Mouse (Mus musculus): ENCODE results near the gene Vmn2r118. TPM values are rescaled to one million over a fixed set of nuclear protein-coding genes. Genes with fewer than 3 reads are reported as not detected.

Vmn2r118 gene
- polyA plus RNA-seq (2015; fragmentation: Nextera tagmentation; extraction: Ambion mirVana) = not detected in 2 replicates

DNA sequence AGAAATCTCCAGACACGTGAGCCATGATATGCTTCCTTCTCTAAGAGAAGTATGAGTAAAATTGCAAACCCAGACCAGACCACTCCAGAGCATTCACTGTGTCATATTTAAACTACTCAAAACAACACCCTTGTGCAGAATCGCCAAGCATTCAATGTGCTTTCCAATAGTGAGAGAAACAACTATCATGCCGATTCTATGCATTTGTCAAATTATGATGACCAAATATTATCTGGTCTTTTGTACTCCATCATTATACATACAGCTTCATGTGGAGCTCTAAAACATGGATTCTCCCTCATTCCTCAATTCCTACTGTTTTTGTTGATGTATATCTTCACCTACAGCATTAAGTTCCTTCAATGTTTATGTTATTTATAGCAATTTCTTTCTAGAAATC lies at the start of gene Vmn2r118:
TSS of gene Vmn2r118 (minus strand) at position 101 of the 400 bp plus-strand sequence.
- H3K9ac ChIP-seq = no peak within 1 kb of the TSS
- no peaks in the 10 kb centered on the region for H3K4me1 ChIP-seq
- H3K4me2 ChIP-seq (replicated peaks) = no peak within 1 kb of the TSS
- no peaks in the 10 kb centered on the region for H3K36me3 ChIP-seq
- no peaks in the 10 kb centered on the region for H3K27me3 ChIP-seq
- H3K27ac ChIP-seq (replicated peaks) = no peak within 1 kb of the TSS
- WGBS = 80% methylated on average over 3 of the region's 3 CpGs
- no peak within 1 kb of the TSS for H3K4me3 ChIP-seq (replicated peaks)
- H3K9me3 ChIP-seq (replicated peaks) = no peaks in the 10 kb centered on the region
- no peak for ATAC-seq (ENCODE audit: insufficient number of reproducible peaks, low FRiP score, low TSS enrichment, low read depth)

DNA sequence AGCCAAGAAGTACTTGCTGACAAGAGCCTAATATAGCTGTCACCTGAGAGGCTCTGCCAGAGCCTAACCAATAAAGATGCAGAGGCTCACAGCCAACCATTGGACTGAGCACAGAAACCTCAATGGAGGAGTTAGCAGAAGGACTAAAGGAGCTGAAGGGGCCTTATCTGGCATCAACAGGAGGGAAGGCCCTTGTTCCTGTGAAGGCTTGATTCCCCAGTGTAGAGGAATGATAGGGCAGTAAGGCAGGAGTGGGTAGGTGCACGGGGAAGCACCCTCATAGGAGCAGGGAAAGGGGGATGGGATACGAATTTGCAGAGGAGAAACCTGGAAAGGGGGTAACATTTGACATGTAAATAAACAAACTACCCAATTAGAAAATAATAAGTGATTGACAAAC lies 36.1 kb upstream of the Vmn2r118 start:
- H3K27me3 ChIP-seq = no peaks in the 10 kb centered on the region
- no peak overlapping the region for H3K27ac ChIP-seq (replicated peaks)
- ATAC-seq (ENCODE audit: insufficient number of reproducible peaks, low FRiP score, low TSS enrichment, low read depth) = no peak
- H3K36me3 ChIP-seq = peaks cover 21% of the 10 kb centered on the region
- no peak overlapping the region for H3K4me2 ChIP-seq (replicated peaks)
- WGBS = 83% methylated on average over 2 of the region's 2 CpGs
- no peak overlapping the region for H3K9ac ChIP-seq
- H3K4me1 ChIP-seq = no peaks in the 10 kb centered on the region
- no peak overlapping the region for H3K4me3 ChIP-seq (replicated peaks)
- no peaks in the 10 kb centered on the region for H3K9me3 ChIP-seq (replicated peaks)

DNA sequence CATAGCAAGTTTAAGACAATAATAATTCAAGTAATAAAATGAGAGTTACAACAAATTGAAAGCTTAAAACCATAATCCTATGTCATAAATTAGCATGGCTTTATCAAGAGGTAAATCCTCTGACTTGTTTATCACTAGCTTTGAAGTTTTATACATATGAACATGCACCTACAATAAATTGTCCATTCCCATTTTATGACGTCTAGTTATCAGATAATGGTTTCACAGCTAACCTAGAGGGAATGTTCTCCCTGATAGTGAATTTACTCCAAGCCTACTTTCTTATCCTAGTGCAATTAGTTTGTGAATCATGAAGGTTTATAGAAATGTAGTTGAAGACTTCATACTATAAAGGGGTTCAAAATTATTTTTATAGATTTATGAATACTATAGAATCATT lies 34.2 kb downstream of the Vmn2r118 start:
- H3K4me2 ChIP-seq (replicated peaks) = no peak overlapping the region

DNA sequence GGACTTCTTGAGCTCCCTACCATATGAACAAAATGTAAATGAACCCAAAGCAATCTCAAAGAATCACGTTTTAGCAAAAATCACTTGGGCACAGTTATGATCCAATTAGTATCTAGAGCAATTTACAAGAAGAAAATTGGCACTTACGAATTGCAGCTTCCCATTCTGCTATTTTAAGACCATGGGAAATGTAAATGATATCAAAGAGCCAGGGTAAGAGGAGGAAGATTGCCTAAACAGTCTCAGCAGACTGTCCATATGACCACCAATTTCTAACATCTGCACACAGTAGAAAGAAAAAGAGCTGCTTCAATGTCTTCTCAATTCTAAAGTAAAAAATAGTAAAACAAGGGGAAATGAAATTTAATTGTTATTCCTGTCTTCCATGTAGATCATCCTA lies 63.2 kb downstream of the Vmn2r118 start:
- Histone ChIP-seq H3K9ac (no peak overlapping the region), H3K27me3 (no peaks in the 10 kb centered on the region), H3K4me2 (replicated peaks) (no peak overlapping the region), H3K36me3 (no peaks in the 10 kb centered on the region), H3K4me3 (replicated peaks) (no peak overlapping the region), H3K27ac (replicated peaks) (no peak overlapping the region), H3K9me3 (replicated peaks) (no peaks in the 10 kb centered on the region), H3K4me1 (no peaks in the 10 kb centered on the region)
- 55% methylated on average over 2 of the region's 2 CpGs for WGBS
- no peak for ATAC-seq (ENCODE audit: insufficient number of reproducible peaks, low FRiP score, low TSS enrichment, low read depth)

More for the DNA sequence above, 34.2 kb downstream of the Vmn2r118 start:
- Histone ChIP-seq H3K4me3 (replicated peaks) (no peak overlapping the region), H3K36me3 (no peaks in the 10 kb centered on the region), H3K27ac (replicated peaks) (no peak overlapping the region), H3K27me3 (no peaks in the 10 kb centered on the region), H3K4me1 (no peaks in the 10 kb centered on the region), H3K9me3 (replicated peaks) (no peaks in the 10 kb centered on the region), H3K9ac (no peak overlapping the region)
- WGBS = 83% methylated on average over 1 of the region's 1 CpGs
- no peak for ATAC-seq (ENCODE audit: insufficient number of reproducible peaks, low FRiP score, low TSS enrichment, low read depth)

DNA sequence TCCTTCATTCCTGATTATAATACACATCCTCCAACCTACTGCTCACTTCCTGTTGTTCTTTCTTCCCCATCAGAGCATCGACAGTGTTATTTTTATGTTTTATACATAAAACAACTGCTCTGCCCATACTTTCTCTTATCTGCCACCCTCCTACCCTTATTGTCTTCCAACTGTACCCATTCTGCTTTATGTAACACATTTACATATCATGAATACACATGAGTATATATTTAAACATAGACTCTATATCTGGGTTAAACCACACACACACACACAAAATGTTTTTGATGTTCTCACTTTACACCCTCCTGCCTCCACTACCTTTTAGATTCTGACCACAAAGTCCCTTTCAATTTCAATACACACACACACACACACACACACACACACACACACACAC lies 76.5 kb downstream of the Vmn2r118 start:
- no peak for ATAC-seq (ENCODE audit: insufficient number of reproducible peaks, low FRiP score, low TSS enrichment, low read depth)
- H3K9ac ChIP-seq = no peak overlapping the region
- H3K27me3 ChIP-seq = no peaks in the 10 kb centered on the region
- WGBS = 86% methylated on average over 1 of the region's 1 CpGs
- no peaks in the 10 kb centered on the region for H3K4me1 ChIP-seq
- H3K27ac ChIP-seq (replicated peaks) = no peak overlapping the region
- H3K4me2 ChIP-seq (replicated peaks) = no peak overlapping the region
- H3K36me3 ChIP-seq = no peaks in the 10 kb centered on the region
- H3K4me3 ChIP-seq (replicated peaks) = no peak overlapping the region
- H3K9me3 ChIP-seq (replicated peaks) = no peaks in the 10 kb centered on the region

Other genes starting within 250 kb of the Vmn2r118 start
- gene St6gal2, start 179.8 kb downstream of the Vmn2r118 start, polyA plus RNA-seq (2015; fragmentation: Nextera tagmentation; extraction: Ambion mirVana) = 5.6 and 6.2 TPM in 2 replicates
- gene Pot1b, start 87.4 kb upstream of the Vmn2r118 start, polyA plus RNA-seq (2015; fragmentation: Nextera tagmentation; extraction: Ambion mirVana) = 7.7 and 11.3 TPM in 2 replicates
- gene Adgre4, start 124.8 kb upstream of the Vmn2r118 start, polyA plus RNA-seq (2015; fragmentation: Nextera tagmentation; extraction: Ambion mirVana) = 0.25 and 0.46 TPM in 2 replicates